Mouse (Mus musculus): Measurements from ENCODE around the gene Zfp524. TPM values are rescaled to one million over a fixed set of nuclear protein-coding genes. Genes with fewer than 3 reads are reported as not detected.
A peak's percentile ranks its signal among the peaks of the same experiment; 100 is the strongest.
"Not testable (repeated sequence)": the region's sequence is repeated elsewhere in the genome, so short reads cannot be mapped to it uniquely, and the experiment has no call there.

The Zfp524 gene
- 2.2 and 7.4 TPM in 2 replicates for total RNA-seq (2017)

GRCm38 (mm10) chr7:5014251-5015117 lies at the start of gene Zfp524, which contains the start of gene Fiz1:
Gene Zfp524 (plus strand): TSS chr7:5014415.
Gene Fiz1 (minus strand): TSS chr7:5014697.
- ATAC-seq (replicated peaks; ENCODE audit: low read depth, poor library complexity, severe bottlenecking) = peak; percentile 64

GRCm38 (mm10) chr7:4964988-4965387 lies 49.2 kb upstream of the Zfp524 start:
- no peak for ATAC-seq (replicated peaks; ENCODE audit: low read depth, poor library complexity, severe bottlenecking)

GRCm38 (mm10) chr7:4971068-4971467 lies 43.1 kb upstream of the Zfp524 start, which contains the start of gene Sbk3:
Gene Sbk3 (minus strand): TSS chr7:4971168.
- ATAC-seq (replicated peaks; ENCODE audit: low read depth, poor library complexity, severe bottlenecking) = 0 out of 2 replicates have a peak, but pooled peaks have one; percentile 30

- peak; percentile 52 for ATAC-seq (replicated peaks; ENCODE audit: low read depth, poor library complexity, severe bottlenecking)
Observed at GRCm38 (mm10) chr7:4971710-4972109, 42.5 kb upstream of the Zfp524 start.

- 0 out of 2 replicates have a peak, but pooled peaks have one; percentile 7 for ATAC-seq (replicated peaks; ENCODE audit: low read depth, poor library complexity, severe bottlenecking)
Observed at GRCm38 (mm10) chr7:4972321-4973047, 41.7 kb upstream of the Zfp524 start.

GRCm38 (mm10) chr7:4975455-4975854 lies 38.8 kb upstream of the Zfp524 start:
- no peak for ATAC-seq (replicated peaks; ENCODE audit: low read depth, poor library complexity, severe bottlenecking)

- no peak for ATAC-seq (replicated peaks; ENCODE audit: low read depth, poor library complexity, severe bottlenecking)
Observed at GRCm38 (mm10) chr7:4976832-4977231, 37.4 kb upstream of the Zfp524 start.

GRCm38 (mm10) chr7:4988250-4988649 lies 26.0 kb upstream of the Zfp524 start:
- ATAC-seq (replicated peaks; ENCODE audit: low read depth, poor library complexity, severe bottlenecking) = no peak

- no peak for ATAC-seq (replicated peaks; ENCODE audit: low read depth, poor library complexity, severe bottlenecking)
Observed at GRCm38 (mm10) chr7:4993347-4993998, 20.7 kb upstream of the Zfp524 start.

- ATAC-seq (replicated peaks; ENCODE audit: low read depth, poor library complexity, severe bottlenecking) = no peak
Observed at GRCm38 (mm10) chr7:4993999-4994788, 20.0 kb upstream of the Zfp524 start.

GRCm38 (mm10) chr7:4995268-4996002 lies 18.8 kb upstream of the Zfp524 start:
- ATAC-seq (replicated peaks; ENCODE audit: low read depth, poor library complexity, severe bottlenecking) = no peak; the same call in 1 of the 2 replicates

GRCm38 (mm10) chr7:4996003-4996895 lies 18.0 kb upstream of the Zfp524 start, which contains the start of gene Zfp579:
Gene Zfp579 (minus strand): TSS chr7:4996158.
- ATAC-seq (replicated peaks; ENCODE audit: low read depth, poor library complexity, severe bottlenecking) = peak; percentile 89

GRCm38 (mm10) chr7:4996934-4997333 lies 17.3 kb upstream of the Zfp524 start:
- no peak for ATAC-seq (replicated peaks; ENCODE audit: low read depth, poor library complexity, severe bottlenecking)

- peak; percentile 57 for ATAC-seq (replicated peaks; ENCODE audit: low read depth, poor library complexity, severe bottlenecking)
Observed at GRCm38 (mm10) chr7:4999876-5000275, 14.3 kb upstream of the Zfp524 start.

GRCm38 (mm10) chr7:5002876-5003275 lies 11.3 kb upstream of the Zfp524 start:
- ATAC-seq (replicated peaks; ENCODE audit: low read depth, poor library complexity, severe bottlenecking) = not testable (repeated sequence)

GRCm38 (mm10) chr7:5008229-5008628 lies 6.0 kb upstream of the Zfp524 start:
- ATAC-seq (replicated peaks; ENCODE audit: low read depth, poor library complexity, severe bottlenecking) = no peak

- no peak for ATAC-seq (replicated peaks; ENCODE audit: low read depth, poor library complexity, severe bottlenecking)
Observed at GRCm38 (mm10) chr7:5012681-5013513, 1.3 kb upstream of the Zfp524 start.
